Comparison of ENCODE assay signal across 8 mouse cellular contexts in genomic region chr11:42606225-42606624, GRCm38 (mm10).
A peak's percentile ranks its signal among the peaks of the same experiment; 100 is the strongest.
DNase-seq lines count a peak whose midpoint lies in the region; ATAC-seq and TF ChIP-seq lines count a peak whose summit lies in the region.
"Had no signal": no experiment of that assay in that cellular context is flagged by ENCODE, and none has a peak within 500 bp of the region (broad histone marks: within the 10 kb centered on the region; RNA-seq: fewer than 3 reads in every experiment).

No protein-coding gene starts in this region.

- no peak for ATAC-seq in kidney, embryonic 15.5 days (replicated peaks; ENCODE audit: low FRiP score)
- ATAC-seq: forebrain, embryonic 16.5 days had no signal

- H3K27me3 ChIP-seq in kidney, embryonic 15.5 days = no peaks in the 10 kb centered on the region

- H3K36me3 ChIP-seq in kidney, embryonic 15.5 days = no peaks in the 10 kb centered on the region

- no peaks in the 10 kb centered on the region for H3K9me3 ChIP-seq in kidney, embryonic 15.5 days (replicated peaks)

- H3K4me2 ChIP-seq in kidney, embryonic 15.5 days = no peak overlapping the region

- no peaks in the 10 kb centered on the region for H3K4me1 ChIP-seq in kidney, embryonic 15.5 days

- TF ChIP-seq CTCF in brain, embryonic 14.5 days (IDR thresholded peaks at IDR 0.05; ENCODE audit: borderline replicate concordance, extremely low read depth, insufficient read depth, insufficient read length) = no peak

- H3K4me3 ChIP-seq in kidney, embryonic 15.5 days (replicated peaks) = no peak overlapping the region

- WGBS in kidney, embryonic 15.5 days = 57% methylated on average over 1 of the region's 1 CpGs

- TF ChIP-seq POLR2A in brain, embryonic 14.5 days (IDR thresholded peaks at IDR 0.05; ENCODE audit: borderline replicate concordance, extremely low read depth, insufficient read depth, insufficient read length, poor library complexity, severe bottlenecking) = no peak

- peak; percentile 50 for DNase-seq in layer of hippocampus, adult 11-12 months (ENCODE audit: low spot score)
- DNase-seq in layer of hippocampus, postnatal 25 days (ENCODE audit: extremely low spot score in 1 of 2, low spot score in 1 of 2) = no peak
- peak; percentile 61 for DNase-seq in brain, embryonic 14.5 days (ENCODE audit: low read depth)
- DNase-seq in cerebellum, postnatal 10 days = peak; percentile 77 to 82
- DNase-seq in layer of hippocampus, postnatal 14 days (ENCODE audit: low spot score in 2 of 2) = peak; percentile 18 to 84
- DNase-seq in thymus, postnatal 4 days = no peak

- H3K27ac ChIP-seq in kidney, embryonic 15.5 days = no peak overlapping the region

- H3K9ac ChIP-seq in kidney, embryonic 15.5 days = no peak overlapping the region

Comparison
In these comparisons a context has a peak if more than half of its experiments do, and no peak if none do; other contexts are left out.
1. DNase-seq: peak in layer of hippocampus, adult 11-12 months (single experiment), brain, embryonic 14.5 days (single experiment), cerebellum, postnatal 10 days (2 of 2) and layer of hippocampus, postnatal 14 days (2 of 2); none in layer of hippocampus, postnatal 25 days (0 of 2) and thymus, postnatal 4 days (single experiment).